Mouse (Mus musculus): ENCODE measurements around the gene Tpm1.

Gene Tpm1

DNA sequence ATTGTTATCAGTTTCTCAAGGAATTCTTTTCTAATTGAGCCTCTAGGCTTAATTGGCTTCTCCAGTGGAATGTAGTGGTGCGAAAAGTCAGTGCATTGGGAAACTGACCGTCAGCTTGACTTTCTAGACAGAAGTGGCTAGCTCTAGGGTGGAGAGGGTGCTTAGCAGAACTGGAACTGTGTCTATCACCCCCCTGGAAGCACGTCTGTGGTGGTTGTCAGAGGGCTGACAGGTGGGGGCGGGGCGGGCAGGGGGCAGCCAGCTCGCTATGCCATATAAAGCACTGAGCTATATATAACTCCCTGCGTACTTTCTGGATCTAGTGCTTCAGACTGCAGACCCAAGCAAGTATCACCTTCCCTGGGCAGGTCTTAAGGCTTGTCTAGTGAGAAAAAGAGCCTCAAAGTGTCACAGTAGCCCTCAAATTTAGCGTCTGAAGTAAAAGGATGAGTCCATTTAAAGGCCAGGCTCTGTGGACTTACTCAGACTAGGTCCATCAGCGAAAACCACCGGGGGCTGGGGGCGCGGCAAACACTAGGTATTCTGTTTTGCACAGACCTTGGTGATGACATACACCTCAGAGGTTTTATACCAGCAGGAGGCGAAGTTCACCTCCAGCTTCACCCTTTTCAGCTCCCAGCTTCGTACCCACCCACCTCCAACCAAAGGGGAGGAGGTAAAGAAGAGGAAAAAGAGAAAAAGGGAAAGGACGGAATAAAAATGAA, 2.2 kb downstream of the Tpm1 start:
- DNase-seq (ENCODE audit: low read depth): no peak

- DNase-seq (ENCODE audit: low read depth): no peak
Observed at GRCm38 (mm10) chr9:67045966-67046602, 3.1 kb downstream of the Tpm1 start.

DNA sequence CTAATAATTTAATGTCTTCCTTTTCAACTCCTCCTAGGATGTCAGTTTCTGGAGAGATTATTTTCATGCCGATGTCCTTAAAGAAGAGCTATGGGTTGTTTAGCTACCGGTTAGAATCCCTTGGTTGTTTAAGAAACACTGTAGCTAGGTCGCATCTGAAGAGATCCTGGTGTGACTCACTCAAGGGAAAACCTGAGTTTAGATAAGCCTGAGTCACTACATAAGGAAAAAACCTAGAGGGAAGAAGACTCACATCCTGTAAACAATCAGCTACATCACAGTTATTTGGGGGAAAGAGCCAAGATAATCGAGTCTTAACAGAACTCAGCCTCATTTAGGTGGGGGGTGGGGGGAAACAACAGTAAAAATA, 3.9 kb downstream of the Tpm1 start:
- no peak for DNase-seq (ENCODE audit: low read depth)

DNA sequence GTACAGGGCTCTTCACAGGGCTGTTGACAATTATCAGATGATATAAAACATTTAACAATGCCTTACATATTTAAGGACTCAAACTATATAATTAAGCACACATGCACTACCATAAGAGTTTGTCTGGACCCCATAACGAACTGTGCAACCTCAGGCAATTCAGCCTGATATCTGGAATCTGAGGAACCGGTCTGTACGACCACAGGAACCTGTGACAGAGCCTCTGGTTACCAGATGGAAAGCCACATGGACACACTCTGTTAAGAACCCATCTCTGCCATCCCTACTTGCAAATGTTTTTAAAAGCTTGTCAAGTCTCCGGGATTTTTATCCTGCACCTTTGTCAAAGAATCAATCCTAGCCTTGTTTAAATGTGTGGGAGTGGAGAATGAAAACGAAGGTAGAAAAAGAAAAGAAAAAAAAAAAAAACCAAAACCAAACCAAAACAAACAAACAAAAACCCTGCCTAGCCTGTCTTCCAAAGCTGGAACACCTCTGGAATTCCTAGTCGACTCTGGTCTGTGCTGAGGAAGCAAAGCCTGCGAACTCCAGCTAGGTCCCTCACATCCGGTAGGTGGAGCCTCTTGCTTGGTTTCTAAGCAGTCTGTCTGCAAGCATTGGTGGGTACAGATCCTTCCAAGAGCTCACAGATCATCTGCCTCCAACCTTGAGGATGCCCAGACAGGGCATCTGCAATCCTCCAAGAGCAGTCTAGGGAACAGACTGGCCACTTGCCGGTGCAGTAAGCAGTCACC, 4.5 kb downstream of the Tpm1 start:
- DNase-seq (ENCODE audit: low read depth): no peak

DNA sequence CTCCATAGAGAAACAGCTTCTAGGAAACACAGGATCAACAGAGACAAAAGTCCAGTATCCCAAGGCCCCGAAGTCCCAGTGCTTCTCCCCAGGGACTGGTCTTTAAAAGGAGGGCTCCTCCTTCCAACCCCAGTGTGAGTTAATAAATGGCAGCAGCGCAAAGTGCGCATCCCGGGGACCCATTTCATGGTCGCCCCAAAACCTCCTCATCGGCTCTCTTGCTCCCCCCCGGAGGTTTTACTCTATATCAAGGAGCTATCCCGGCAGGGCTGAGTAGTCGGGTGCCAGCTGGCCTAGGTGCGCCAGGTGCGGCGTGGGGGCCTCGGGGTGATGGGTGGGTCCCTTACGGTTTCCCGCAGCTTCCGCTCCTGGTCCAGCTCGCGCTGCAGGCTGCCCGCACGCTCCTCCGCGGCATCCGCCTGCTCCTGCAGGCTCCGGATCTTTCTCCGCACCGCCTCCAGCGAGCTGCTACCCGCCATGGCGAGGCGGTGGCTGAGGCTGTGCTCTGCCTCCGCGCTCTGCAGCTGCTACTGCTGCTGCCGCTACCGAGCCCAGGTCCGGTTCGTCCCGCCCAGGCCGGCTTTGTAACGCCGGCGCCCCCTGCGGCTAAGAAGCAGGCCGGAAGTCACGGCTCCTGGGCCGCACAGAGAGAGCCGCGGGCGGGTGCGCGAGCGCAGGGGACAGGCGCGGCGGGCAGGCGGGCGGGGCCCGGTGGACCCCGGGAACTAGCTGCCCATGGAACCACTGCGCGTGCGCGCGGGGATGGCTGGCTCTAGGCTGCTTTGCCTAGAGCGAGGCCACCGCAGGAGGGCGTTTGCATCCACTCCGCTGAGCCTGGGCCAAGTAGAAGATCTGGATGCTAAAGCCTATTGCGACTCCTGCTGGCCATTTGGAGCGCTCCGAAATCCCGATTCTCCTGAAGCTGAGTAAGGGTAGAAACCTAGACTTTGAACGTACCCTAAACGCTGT, 5.7 kb downstream of the Tpm1 start:
- peak; percentile 99 for DNase-seq (ENCODE audit: low read depth)

- DNase-seq (ENCODE audit: low read depth): no peak
Observed at GRCm38 (mm10) chr9:67042813-67043207, 6.4 kb downstream of the Tpm1 start.

DNA sequence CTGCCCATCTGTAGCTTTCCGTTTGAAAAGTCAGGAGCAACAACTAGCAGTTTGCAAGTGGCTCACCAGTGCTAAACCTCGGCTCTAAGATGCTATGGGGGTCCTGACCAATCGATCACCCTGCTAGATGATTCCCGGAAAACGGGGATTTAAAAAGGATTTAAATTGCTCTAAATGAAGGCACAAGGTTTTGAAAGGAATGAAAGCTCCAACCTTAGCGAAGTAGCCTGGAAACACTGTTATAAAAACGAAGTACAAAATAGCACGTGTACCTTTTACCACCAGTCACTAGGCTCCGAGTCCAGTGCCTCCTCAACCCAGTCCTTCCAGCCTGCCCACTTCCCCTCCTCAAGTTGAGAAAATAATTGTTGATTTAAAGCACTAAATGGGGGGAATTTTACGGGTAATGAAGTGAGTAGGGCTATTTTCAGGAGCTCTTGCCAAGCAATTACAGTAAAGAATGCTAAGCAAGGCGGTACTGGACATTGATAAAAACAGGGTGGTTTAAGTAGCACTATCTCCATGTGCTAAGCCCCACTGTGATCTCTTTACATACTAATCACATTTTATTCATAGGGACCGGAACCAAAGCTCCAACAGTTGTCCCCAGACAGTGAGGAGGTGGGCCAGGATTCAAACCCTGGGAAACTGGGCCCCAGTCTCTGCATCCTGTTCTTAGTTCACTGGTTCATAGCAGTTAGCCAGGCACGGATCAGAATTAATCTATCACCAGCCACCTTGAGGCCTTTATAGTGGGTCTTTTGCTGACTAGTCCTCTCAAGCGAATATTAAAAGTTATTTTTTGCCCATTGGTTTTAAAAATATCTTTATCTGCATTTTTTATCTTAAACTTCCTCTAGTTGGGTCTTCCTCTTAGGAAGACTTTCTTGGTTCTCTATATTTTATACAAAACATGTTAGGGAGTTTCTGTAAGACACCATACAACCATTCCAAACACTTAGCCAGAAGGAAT, 7.1 kb downstream of the Tpm1 start:
- no peak for DNase-seq (ENCODE audit: low read depth)

DNA sequence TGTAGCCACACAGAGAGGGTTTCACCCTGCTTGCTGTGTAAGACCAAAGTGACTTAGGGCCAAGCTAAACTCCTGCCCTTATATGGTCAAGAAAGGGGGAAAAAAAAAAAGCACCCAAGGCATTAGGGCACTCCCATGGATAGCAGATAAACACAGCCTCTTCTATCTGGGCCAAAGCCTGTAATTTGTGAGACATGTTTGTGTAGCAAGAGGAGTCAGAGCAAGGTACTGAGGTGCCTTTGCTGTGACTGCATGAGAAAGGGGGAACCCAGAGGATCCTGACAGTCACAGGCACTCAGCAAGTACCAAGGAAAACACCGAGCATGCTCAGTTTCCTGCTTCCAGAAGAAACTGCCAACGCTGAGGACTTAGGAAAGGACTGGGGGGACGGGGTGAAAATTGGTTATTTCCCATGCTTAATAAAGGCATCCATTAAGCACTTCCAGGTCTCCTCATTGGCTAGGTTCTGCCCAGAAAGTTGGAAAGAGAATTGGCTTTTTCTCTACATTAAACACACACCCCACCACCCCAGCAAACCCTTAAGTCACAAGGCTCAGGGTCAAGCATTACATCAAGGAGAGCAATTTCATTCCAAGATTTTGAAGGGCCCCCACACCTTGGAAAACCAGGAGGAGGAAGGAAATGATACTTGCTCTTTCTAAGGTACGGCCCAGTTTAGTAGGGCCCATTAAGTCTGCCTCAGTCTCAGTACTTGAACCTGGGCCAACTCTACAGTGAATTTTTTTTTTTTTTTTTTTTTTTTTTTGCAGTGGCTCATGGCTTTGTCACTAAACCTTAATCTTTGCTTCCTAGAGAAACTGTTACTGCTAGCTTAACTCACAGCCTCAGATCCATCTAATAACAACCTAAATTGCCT, 8.0 kb downstream of the Tpm1 start:
- no peak for DNase-seq (ENCODE audit: low read depth)

- no peak for DNase-seq (ENCODE audit: low read depth)
Observed at GRCm38 (mm10) chr9:67039867-67040266, 9.3 kb downstream of the Tpm1 start.

DNA sequence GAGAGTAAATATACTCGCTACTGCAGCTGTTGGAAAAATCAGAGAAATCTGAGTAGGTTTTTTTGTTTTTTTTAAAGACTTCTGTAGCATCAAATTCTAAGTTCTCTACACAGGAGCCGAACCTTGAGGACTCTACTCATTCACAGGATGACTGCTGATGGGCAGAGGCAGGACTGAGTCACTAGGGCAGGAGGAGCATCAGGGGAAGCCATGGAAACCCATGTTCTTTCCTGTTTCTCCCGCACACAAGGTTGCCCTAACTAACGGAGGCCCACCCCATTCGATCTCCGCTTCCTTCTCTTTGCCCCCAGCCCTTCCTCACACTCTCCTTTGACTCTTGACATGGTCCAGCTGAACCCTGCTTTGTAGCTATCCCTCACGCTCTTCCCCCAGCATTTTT, 10.5 kb downstream of the Tpm1 start:
- DNase-seq (ENCODE audit: low read depth): no peak

DNA sequence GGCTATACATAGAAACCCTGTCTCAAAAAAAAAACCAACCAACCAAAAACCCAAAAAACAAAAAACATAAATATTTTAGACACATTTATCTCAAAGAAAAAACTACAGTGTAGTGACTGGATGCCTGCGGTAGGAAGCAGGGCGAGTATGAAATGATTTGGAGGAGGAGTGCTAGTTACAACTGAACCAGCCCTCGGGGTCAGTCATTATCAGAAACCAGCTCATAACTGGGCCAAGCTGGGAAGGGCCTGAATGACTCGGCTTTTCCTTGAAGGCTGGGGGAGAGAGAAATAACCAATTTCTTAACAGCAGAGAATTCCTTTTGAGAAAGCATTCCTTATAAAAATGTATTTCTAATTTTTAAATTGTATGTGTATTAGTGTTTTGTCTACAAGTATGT, 11.5 kb downstream of the Tpm1 start:
- no peak for DNase-seq (ENCODE audit: low read depth)

- DNase-seq (ENCODE audit: low read depth): no peak
Observed at GRCm38 (mm10) chr9:67036527-67037118, 12.6 kb downstream of the Tpm1 start.

DNA sequence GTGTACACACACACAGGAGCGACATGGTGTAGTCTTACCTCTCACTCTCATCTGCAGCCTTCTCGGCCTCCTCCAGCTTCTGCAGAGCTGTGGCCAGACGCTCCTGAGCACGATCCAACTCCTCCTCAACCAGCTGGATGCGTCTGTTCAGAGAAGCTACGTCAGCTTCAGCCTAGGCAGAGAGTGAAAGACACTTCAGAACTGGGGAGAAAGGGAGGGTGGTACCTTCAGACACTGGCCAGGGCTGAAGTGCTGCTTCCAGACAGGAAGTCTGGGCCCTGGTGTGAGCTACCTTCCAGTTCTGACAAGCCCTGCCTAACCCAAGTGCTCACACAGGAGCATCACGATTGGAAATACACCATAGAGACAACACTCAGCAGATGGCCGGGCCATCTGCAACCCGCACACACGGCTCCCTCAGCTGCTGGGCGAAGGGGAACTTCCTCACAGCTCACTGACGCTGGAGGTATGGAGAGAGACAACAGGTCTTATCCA, 13.2 kb downstream of the Tpm1 start:
- no peak for DNase-seq (ENCODE audit: low read depth)

DNA sequence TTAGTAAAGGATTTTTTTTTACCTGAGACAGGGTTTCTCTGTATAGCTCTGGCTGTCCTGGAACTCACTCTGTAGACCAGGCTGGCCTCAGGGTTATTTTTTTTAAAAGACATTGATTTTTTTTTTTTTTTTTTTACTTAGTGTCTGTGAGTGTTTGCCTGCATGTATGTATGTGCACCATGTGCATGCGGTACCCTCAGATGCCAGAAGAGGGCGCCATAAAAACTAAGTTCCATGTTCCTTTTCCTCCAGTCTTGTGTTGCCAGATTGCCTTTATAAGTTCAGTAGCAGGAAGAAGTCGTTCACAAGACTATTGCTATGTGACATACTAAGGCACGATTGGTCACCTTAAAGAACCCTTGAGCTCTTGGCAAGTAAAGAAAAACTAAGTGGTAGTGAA, 14.5 kb downstream of the Tpm1 start:
- DNase-seq (ENCODE audit: low read depth): no peak

- no peak for DNase-seq (ENCODE audit: low read depth)
Observed at GRCm38 (mm10) chr9:67033016-67033415, 16.2 kb downstream of the Tpm1 start.

- DNase-seq (ENCODE audit: low read depth): no peak
Observed at GRCm38 (mm10) chr9:67032611-67033010, 16.6 kb downstream of the Tpm1 start.

DNA sequence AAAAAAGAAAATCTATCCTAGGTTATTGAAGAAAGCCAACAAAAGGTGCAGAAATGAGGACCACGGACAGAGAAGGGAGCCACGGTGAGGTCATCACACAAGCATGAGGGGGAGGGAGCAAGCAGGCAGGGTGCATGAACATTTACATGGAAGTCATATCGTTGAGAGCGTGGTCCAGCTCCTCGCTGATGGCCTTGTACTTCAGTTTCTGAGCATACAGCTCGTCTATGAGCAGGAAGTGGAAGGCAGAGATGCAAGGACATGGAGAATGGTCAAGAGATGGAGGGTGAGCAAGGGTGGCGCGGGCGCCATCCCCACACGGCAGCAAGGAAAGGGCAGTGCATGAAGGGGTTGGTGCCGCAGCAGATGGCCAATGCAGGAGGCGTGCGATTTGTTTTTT, 19.7 kb downstream of the Tpm1 start:
- DNase-seq (ENCODE audit: low read depth): no peak

DNA sequence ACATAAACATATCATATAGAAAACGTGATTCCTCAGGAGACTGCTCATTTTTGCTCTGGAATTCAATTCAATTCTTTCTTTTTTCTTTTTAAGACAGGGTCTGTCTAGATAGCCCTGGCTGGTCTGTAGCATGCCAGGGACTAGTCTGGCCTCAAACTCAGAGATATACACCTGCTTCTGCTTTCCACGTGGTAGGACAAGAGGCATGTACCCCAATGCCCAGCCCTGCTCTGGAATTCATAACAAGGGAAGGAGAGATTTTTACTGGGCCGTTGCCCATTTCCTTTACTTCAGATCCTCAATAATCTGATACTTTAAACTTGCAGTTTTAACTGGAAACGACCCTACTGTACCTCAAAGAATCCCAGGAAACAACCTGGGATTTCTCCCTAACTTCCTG, 20.3 kb downstream of the Tpm1 start:
- DNase-seq (ENCODE audit: low read depth): no peak

DNA sequence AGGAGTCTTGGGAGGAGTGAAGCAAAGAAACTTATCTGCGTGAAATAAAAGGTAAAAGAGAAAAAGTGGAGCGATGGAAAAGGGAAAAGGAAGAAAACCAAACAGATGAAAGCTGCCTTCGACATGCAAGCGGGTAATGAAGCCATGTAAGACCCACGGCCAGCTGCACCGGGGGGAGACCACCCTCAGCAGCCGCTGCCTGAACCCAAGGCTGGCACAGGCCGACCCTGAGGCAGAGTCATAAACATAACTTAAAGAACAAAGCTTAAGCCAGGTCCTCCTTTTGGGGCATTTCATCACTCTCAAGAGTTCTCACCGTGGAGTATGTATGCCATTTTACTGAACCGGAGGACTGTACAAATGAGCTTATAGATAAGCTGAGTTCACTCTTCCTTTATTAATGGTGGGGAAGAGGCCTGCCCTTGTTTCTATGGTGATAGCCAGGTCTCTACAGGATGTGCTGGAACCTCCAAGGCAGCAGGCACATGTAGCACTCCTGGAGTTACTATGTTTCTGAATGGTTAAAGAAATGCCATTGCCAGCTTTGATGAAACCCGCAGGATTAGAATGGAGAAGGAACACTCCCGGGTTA, 21.0 kb downstream of the Tpm1 start:
- DNase-seq (ENCODE audit: low read depth): no peak

All from c-Kit-positive CD71-positive TER-119-negative erythroid progenitor cells, embryonic 14.5 days (primary cell).